Mouse (Mus musculus): ENCODE results near the gene Gm11938.
"Not testable (repeated sequence)": the region's sequence is repeated elsewhere in the genome, so short reads cannot be mapped to it uniquely, and the experiment has no call there.

The Gm11938 gene

DNA sequence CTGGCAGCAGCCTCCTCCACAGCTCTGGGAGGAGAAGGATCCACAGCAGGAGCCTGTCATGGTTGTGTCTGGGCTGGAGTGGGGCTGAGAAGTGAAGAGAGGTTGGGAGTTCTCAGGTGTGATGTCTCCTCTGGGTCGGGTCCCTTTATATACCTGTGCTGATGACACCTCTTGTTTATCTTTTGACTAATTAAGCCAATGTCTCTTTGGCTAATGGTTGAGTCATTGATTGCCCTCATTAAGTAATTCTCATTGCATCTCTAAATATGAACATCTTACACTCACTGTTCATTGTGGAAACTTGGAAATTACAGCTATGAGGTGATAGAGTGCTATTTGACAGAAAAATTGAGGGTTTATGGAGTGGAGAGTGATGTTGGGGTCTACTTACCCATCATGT is at the start of gene Gm11938:
Gm11938 (minus strand) TSS at position 101 of the 400 bp plus-strand sequence.
- DNase-seq (ENCODE audit: extremely low spot score, low read depth, low spot score), result not testable (repeated sequence)

DNA sequence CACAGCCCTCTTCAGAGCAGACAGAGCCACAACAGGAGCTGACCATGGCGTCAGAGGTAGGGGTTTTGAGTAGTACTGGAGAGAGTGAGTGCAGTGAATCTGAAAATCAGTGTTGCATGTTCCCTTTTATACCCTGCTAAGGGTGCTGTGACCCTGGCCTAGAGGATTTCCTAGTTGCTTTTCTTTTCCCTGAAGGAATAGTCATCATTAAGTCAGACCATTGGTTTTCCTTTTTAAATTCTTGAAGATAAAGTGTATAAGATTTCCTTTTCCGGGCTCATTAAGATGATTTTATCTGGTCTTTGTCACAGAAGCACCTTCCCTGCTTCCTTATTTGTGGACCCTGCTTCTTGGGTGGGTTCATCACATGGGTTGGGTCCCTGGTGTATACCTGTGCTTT is 47.0 kb upstream of the Gm11938 start, which contains the start of gene Gm11555:
Gm11555 (minus strand) TSS at position 101 of the 400 bp plus-strand sequence.
- no peak for DNase-seq (ENCODE audit: extremely low spot score, low read depth, low spot score)

DNA sequence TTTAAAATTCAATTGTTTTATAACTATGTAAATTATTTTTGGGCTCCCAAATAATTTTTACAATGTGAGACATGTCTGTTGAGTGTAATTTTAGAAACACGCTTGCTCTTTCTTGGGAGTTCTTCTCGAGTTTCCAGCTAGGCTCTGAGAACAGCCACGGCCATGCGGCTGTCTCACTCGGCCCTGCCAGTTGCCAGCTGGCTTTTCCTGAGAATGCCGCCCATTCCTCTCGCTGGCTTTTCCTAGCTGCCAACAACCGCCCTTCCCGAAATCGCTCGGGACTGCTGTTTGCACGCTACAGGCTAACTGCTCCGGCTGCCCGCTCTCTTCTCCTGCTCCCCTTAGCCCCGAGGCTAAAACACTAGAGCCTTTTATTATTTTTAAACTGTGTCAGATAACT is 43.3 kb upstream of the Gm11938 start:
- DNase-seq (ENCODE audit: extremely low spot score, low read depth, low spot score), result no peak

DNA sequence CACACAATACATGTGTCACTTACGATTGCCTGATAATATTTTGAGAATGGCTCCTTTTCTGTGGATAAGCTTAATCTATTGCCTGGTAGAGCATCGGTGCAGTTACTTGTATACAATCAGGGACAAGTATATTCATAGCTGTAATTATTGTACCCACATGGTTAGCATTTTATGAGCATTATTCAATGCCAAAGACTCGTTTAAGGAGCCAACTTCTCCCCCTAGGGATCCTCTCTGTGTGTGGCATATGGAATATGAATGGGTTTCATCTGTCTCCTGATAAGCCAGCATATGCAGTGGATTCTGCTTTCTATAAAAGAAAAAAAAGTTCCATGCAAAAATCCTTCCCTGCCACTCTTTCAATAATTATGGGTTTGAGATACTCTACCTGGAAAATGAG is 41.2 kb upstream of the Gm11938 start:
- DNase-seq (ENCODE audit: extremely low spot score, low read depth, low spot score), result no peak

DNA sequence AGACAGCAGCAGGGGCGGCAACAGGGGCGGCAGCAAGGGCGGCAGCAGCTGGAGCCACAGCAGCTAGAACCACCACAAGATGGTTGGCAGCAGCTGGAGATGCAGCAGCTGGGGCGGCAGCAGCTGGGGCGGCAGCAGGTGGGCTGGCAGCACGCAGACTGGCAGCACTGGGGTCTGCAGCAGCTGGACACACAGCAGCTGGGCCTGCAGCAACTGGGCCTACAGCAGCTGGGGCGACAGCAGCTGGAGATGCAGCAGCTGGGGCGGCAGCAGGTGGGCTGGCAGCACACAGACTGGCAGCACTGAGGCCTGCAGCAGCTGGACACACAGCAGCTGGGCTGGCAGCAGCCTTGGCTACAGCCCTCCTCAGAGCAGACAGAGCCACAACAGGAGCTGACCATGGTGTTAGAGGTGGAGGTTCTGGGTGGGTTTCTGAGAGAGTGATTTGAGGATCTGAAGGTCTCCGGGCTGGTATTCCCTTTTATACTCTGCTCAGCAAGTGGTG is 40.6 kb upstream of the Gm11938 start, which contains the start of gene Krtap4-7:
Krtap4-7 (minus strand) TSS at position 455 of the 505 bp plus-strand sequence.
- not testable (repeated sequence) for DNase-seq (ENCODE audit: extremely low spot score, low read depth, low spot score)

DNA sequence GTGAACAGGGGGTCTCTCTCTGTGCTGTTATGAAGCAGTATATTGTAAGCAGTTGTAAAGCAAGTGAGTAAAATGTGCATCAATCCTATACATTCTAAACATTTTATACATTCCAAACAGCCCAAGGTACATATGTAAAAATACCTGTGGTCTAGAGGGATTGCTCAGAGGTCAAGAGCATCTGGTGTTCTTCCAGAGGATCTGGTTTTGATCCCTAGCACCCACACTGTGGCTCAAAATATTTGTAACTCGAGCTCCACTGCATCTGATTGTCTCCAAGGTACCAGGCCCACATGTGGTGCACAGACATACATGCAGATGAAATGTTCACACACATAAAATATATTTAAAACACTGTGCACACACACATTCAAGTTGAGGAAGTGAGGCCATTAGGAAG is 37.8 kb upstream of the Gm11938 start:
- no peak for DNase-seq (ENCODE audit: extremely low spot score, low read depth, low spot score)

DNA sequence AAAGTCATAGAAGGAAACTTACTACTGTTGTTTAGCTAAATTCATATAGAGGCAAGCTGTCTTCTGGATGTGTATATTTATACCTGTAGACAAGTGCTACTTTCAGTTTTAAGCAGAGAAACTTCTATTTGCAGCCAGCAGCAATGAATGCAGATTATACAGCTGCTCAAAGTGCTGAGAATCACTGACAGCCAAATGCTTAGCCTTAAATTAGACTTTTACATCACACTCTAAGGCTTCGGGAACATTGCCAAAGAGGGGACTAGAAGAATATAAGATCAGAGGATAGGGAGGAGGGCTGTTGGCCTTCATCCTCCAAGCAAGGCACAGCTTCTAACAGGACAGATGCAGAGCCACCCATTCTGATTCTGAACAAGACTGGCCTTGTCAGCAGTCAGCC is 34.0 kb upstream of the Gm11938 start:
- DNase-seq (ENCODE audit: extremely low spot score, low read depth, low spot score), result no peak

DNA sequence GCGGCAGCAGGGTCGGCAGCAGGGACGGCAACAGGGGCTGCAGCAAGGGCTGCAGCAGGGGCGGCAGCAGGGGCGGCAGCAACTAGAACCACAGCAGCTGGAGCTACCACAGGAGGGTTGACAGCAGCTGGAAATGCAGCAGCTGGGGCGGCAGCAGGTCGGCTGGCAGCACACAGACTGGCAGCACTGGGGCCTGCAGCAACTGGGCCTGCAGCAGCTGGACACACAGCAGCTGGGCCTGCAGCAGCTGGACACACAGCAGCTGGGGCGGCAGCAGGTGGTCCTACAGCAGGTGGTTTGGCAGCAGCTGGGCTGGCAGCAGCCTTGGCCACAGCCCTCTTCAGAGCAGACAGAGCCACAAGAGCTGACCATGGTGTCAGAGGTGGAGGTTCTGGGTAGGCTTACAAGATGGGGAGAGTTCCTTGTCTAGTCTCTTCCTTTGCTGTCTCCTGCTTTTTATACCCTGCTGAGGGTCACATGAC is 31.6 kb upstream of the Gm11938 start, which contains the start of gene Krtap4-2:
Krtap4-2 (minus strand) TSS at position 432 of the 482 bp plus-strand sequence.
- no peak for DNase-seq (ENCODE audit: extremely low spot score, low read depth, low spot score)

DNA sequence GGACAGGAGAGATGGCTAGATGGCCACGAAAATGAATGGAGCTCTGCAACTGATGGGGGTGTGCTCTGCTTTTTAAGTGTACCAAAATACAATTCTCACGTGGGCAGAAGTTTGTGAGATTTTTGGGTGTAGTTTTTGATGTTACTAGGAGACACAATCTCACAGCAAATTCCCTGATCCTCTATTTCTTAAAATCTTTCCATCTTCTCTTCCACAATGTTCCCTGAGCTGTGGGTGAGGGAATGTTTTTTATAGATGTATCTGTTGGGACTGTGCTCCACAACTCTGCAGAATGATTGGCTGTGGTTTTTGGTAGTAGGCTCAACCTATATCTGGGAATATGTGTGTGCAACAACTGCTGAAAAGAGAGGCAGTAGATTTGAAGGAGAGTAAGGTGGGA is 30.2 kb upstream of the Gm11938 start:
- no peak for DNase-seq (ENCODE audit: extremely low spot score, low read depth, low spot score)

DNA sequence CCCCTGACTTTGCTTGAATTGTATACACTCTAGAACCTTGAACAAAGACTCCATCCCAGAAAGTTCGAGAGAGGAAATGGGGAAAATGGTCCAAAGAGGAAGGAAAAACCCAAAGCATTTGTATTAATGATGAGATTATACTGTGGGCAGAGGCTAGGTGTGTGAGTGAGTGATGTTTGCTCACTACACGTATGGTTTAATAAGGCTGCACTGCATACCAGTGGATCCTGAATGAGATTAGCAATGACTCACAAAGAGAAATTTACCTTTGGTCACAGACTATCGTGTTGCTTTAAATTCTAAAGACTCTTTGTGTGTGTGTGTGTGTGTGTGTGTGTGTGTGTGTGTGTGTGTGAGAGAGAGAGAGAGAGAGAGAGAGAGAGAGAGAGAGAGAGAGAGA is 27.8 kb upstream of the Gm11938 start:
- no peak for DNase-seq (ENCODE audit: extremely low spot score, low read depth, low spot score)

DNA sequence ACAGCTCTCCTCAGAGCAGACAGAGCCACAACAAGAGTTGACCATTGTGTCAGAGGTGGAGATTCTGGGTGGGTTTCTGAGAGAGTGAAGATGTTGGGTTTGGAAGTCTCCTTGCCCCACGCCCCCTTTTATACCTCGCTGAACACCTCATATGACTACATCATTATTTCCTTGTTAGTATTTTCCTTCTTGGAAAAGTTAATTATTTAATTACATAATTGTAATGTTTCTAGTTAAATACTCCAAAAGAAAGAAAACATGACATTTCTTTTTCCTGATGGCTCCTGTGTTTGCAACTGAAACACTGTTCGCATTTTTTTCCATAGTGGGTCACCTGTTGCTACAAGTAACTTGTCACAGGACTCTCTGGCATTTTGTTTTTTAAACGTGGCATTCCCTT is 25.0 kb upstream of the Gm11938 start, which contains the start of gene Krtap4-1:
Krtap4-1 (minus strand) TSS at position 101 of the 400 bp plus-strand sequence.
- no peak for DNase-seq (ENCODE audit: extremely low spot score, low read depth, low spot score)

DNA sequence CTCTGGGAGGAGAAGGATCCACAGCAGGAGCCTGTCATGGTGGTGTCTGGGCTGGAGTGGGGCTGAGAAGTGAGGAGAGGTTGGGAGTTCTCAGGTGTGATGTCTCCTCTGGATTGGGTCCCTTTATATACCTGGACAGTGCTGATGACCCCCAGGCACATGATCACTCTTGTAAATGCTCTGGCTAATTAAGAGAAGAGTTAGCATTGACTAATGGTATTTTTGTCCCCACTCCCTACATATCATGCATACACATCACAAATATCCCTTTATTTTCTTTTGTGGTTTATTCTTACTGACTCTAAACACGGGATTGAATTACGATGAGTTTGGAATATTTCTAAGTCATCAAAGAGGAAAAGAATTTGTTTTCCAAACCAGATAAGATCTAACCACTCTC is 17.2 kb upstream of the Gm11938 start, which contains the start of gene Gm11562:
Gm11562 (minus strand) TSS at position 101 of the 400 bp plus-strand sequence.
- no peak for DNase-seq (ENCODE audit: extremely low spot score, low read depth, low spot score)

DNA sequence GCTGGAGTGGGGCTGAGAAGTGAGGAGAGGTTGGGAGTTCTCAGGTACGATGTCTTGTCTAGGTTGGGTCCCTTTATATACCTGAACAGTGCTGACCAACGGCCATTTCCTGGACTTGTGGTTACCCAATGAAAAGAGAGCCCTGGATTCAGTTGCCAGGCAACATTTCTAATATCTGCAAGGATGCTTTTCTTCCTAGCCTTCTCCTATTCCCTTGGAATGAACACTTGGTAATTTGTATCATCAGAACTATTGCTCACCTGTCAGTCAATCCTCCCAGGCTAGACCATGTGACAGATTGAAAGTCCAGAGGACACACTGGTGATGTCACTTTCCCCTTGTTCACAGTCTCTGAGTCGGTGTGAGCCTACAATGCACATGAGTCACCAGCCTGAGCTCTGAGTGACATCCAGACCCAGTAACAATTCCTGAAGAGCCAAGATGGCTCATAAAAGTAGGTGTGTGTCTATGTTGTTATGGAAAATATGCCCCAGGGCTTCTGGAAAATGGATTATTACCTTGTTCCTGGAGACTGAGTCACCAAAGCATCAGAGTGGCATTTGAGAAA is 11.8 kb upstream of the Gm11938 start, which contains the start of gene Krtap2-4:
Krtap2-4 (minus strand) TSS at position 51 of the 568 bp plus-strand sequence.
- no peak for DNase-seq (ENCODE audit: extremely low spot score, low read depth, low spot score)

DNA sequence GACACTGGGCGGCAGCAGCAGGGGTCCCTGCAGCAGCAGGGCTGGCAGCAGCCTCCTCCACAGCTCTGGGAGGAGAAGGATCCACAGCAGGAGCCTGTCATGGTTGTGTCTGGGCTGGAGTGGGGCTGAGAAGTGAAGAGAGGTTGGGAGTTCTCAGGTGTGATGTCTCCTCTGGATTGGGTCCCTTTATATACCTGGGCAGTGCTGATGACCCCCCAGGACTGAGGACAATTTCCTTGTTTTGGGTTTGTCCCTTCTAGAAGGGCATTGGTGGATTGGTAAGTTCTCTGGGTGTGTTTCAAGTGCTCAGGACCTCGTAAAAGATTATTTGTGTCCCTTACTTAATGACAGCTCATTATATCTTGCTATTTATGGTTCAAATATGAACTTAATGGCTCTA is 7.0 kb upstream of the Gm11938 start, which contains the start of gene Gm11937:
Gm11937 (minus strand) TSS at position 101 of the 400 bp plus-strand sequence.
- not testable (repeated sequence) for DNase-seq (ENCODE audit: extremely low spot score, low read depth, low spot score)

DNA sequence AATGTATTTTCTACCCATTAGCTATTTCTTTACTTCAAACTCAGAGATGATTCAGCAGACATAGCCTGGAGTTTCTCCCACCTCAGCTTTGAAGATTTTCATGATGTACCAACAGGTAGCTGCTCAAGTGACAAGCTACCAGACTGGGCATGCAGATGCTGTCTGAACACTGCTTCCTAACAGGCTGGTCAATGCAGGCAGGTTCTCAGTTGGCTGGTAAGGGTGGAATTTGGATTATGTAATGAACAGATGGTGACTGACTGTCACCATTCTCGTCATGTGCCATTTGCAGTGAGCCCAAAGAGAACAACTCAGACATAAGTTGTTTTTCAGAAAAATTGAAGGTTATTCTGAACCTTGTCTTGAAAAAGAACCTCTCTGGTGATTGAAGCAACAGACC is 6.0 kb upstream of the Gm11938 start:
- DNase-seq (ENCODE audit: extremely low spot score, low read depth, low spot score), result no peak

DNA sequence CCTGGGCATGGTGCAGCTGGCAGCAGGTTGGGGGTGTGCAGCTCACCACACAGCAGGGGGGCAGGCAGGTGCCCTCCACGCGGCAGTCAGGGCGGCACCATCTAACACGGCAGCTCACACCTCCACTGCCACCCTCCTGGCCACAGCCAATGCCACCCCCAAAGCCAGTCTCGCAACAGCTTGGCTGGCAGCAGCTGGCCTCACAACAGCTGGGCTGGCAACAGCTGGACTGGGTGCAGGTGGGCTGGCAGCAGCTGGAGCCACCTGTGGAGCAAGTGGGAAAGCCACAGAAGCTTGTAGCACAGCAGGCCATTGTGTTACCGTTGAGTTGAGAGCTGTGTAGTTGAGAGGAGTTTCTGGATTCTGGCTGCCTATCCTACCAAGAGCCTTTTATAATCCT is 5.4 kb downstream of the Gm11938 start, which contains the start of gene Krtap9-3:
Krtap9-3 (minus strand) TSS at position 364 of the 400 bp plus-strand sequence.
- DNase-seq (ENCODE audit: extremely low spot score, low read depth, low spot score), result not testable (repeated sequence)

DNA sequence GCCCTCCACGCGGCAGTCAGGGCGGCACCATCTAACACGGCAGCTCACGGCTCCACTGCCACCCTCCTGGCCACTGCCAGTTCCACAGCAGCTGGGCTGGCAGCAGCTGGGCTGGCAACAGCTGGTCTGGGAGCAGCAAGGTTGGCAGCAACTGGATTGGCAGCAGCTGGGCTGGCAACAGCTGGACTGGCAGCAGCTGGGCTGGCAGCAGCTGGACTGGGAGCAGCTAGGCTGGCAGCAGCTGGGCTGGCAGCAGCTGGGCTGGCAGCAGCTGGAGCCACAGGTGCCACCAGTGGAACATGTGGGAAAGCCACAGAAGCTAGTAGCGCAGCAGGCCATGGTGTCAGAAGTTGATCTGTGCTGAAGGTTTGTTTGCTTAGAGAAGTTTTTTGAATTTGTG is 12.1 kb downstream of the Gm11938 start, which contains the start of gene Krtap1-3:
Krtap1-3 (minus strand) TSS at position 359 of the 400 bp plus-strand sequence.
- no peak for DNase-seq (ENCODE audit: extremely low spot score, low read depth, low spot score)

DNA sequence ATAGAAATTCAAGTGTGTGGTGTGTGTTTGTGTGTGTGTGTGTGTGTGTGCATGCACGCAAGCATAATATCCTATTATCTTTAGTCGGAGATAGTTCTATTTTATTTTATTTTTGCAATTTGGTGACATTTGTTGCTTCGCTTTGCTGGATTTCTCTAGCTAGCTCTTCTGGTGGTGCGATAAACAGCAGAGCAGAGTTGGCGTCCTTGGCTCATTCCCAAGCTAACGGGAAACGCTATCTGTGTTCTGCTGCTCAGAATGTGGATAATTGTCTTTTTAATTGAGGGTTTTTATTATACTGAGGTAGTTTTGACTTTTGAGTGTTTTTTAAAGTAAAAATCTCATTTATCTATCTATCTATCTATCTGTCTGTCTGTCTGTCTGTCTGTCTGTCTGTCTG is 18.0 kb downstream of the Gm11938 start:
- no peak for DNase-seq (ENCODE audit: extremely low spot score, low read depth, low spot score)

DNA sequence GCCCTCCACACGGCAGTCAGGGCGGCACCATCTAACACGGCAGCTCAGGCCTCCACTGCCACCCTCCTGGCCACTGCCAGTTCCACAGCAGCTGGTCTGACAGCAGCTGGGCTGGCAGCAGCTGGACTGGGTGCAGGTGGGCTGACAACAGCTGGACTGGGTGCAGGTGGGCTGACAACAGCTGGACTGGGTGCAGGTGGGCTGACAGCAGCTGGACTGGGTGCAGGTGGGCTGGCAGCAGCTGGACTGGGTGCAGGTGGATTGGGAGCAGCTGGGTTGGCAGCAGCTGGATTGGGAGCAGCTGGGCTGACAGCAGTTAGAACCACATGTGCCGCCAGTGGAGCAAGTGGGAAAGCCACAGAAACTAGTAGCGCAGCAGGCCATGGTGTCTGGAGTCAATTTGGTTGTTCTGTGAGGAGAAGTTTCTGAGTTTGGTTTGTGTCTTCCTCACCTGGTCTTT is 19.8 kb downstream of the Gm11938 start, which contains the start of gene Krtap1-4:
Krtap1-4 (minus strand) TSS at position 410 of the 460 bp plus-strand sequence.
- DNase-seq (ENCODE audit: extremely low spot score, low read depth, low spot score), result no peak

DNA sequence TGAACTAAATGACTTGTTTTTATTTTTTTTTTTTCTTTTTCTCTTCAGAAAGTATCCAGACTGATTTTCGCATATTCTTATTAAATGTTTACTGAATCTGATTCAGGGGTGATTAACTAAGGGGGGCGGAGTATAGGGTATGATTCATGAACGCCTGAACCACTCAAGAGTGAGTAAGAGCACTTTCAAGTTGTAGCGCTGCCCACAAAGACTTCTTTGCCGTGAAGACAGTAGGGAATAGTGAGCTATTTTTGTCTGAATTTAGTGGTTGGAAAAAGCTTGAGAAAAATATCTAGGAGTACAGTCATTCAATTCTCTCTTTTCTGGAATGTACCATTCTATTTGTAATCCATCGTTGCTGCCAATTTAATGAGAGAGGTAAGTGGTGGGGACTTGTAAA is 21.5 kb downstream of the Gm11938 start:
- DNase-seq (ENCODE audit: extremely low spot score, low read depth, low spot score), result no peak

DNA sequence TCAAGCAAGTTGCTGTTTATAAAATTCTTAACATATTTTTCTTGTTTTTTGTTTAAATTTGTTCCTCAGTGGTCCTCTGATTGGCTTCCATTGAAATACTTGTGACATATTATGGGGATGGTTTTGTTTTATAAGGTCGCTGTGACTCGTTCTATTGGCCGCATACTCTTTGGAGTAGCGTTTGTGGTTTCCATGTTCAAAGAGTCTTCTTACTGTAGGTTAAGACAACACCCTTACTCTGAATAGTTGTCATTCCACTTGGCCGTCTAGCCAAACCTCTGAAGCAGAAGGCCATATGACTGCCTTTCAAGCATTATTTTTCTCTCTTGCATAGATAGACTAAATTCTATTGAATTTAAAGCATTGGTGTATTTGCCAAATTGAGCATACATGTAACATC is 22.1 kb downstream of the Gm11938 start:
- no peak for DNase-seq (ENCODE audit: extremely low spot score, low read depth, low spot score)

DNA sequence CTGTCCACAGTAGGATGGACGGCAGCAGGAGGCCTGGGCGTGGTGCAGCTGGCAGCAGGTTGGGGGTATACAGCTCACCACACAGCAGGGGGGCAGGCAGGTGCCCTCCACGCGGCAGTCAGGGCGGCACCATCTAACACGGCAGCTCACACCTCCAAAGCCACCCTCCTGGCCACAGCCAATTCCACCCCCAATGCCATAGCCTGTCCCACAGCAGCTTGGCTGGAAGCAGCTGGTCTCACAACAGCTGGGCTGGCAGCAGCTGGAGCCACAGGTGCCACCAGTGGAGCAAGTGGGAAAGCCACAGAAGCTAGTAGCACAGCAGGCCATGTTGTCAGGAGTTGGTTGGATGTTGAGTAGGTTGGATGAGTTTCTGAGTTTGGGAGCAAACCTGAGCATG is 22.5 kb downstream of the Gm11938 start, which contains the start of gene Krtap1-5:
Krtap1-5 (minus strand) TSS at position 381 of the 400 bp plus-strand sequence.
- no peak for DNase-seq (ENCODE audit: extremely low spot score, low read depth, low spot score)

All from hindlimb bud, embryonic 11.5 days (tissue).